Mouse (Mus musculus) neural tube, embryonic 14.5 days (tissue): Measurements from ENCODE around the gene Sh2d1b2. TPM values are rescaled to one million over a fixed set of nuclear protein-coding genes. Genes with fewer than 3 reads are reported as not detected.

Source experiments
- ATAC-seq: fragments of 200-750 bp; cut with Nextera tagmentation; 2 replicates; pipeline ENCODE4 v1.8.0; 2017; ENCODE audit warnings: low read depth, mild to moderate bottlenecking, moderate TSS enrichment, moderate library complexity
- H3K27ac ChIP-seq: fragments of 300-500 bp; sonication (generic); 2 replicates; pipeline ENCODE4 v1.5.1; 2014; ENCODE audit warnings: low read depth, mild to moderate bottlenecking, control low read depth, low read length, moderate library complexity, mixed read lengths
- H3K27me3 ChIP-seq: fragments of 300-500 bp; sonication (generic); 2 replicates; pipeline ENCODE4 v1.6.1; 2014; ENCODE audit warnings: low read length; ENCODE audit not compliant: control insufficient read depth, insufficient read depth
- H3K36me3 ChIP-seq: fragments of 300-500 bp; sonication (generic); 2 replicates; pipeline ENCODE4 v1.6.1; 2014; ENCODE audit warnings: low read length, mixed read lengths; ENCODE audit not compliant: control insufficient read depth, insufficient read depth
- H3K4me1 ChIP-seq: fragments of 300-500 bp; sonication (generic); 2 replicates; pipeline ENCODE4 v1.6.1; 2014; ENCODE audit warnings: low read length; ENCODE audit not compliant: control insufficient read depth, insufficient read depth
- H3K4me2 ChIP-seq: fragments of 300-500 bp; sonication (generic); 2 replicates; pipeline ENCODE4 v1.6.1; 2014; ENCODE audit warnings: mild to moderate bottlenecking, low read depth, low read length, control low read depth
- H3K4me3 ChIP-seq: fragments of 300-500 bp; sonication (generic); 2 replicates; pipeline ENCODE4 v1.5.1; 2014; ENCODE audit warnings: low read depth, low read length, control low read depth, mixed read lengths
- H3K9ac ChIP-seq: fragments of 300-500 bp; sonication (generic); replicated peaks from 2 replicates; pipeline ENCODE4 v1.6.1; 2014; ENCODE audit warnings: low read depth, mild to moderate bottlenecking, control low read depth, low read length, mixed read lengths
- H3K9me3 ChIP-seq: fragments of 300-500 bp; sonication (generic); 2 replicates; pipeline ENCODE4 v1.6.1; 2016; ENCODE audit warnings: low read length; ENCODE audit not compliant: control insufficient read depth
- WGBS: fragments of 180-500 bp; shearing (Covaris S2); extraction: QIAGEN DNeasy Blood & Tissue Kit; methylation state at CpG from one replicate; pipeline ENCODE4 v1.1.7; 2014; 5-methylcytosine and 5-hydroxymethylcytosine counted together
- polyA plus RNA-seq: library from polyadenylated mRNA; unstranded; fragments of >200 nt; fragmentation: Nextera tagmentation; extraction: Ambion mirVana; gene quantifications from 2 replicates; pipeline ENCODE4 v1.2.1, GENCODE M21; 2014

Sh2d1b2 gene
- polyA plus RNA-seq, 1 experiment from 2014 or later = not detected

DNA sequence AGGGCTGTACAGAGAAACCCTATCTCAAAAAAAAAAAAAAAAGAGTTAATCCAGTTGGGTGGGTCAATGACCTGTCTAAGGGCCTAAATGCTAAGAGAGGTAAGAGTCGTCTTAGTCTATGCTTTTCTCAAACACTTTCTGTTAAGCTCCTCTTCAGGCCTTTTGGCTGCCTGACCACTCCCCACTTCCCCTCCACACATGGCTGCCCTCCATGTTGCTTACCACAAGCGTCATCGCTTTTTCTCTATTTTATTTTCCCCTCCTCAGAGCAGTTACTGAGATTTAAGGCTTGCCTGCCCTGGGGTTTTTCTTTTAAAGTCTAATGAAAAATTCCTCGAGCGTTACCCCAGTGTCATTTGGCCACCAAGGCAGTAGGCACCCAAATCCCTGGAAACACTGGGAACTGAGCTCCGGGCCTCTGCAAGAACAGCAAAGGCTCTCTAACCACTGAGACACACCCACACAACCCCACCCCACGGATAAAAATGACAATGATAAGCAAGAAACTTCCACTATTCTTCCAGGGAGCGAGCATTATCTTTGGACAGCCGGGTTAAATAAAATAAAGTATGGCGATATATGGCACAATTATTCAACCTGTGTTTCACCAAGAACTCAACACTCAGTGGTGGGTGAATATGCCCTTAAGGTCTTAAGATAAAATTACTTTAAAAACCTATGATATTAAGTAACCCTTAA, 19.2 kb upstream of the Sh2d1b2 start:
- Histone ChIP-seq H3K36me3 (peaks cover 11% of the 10 kb centered on the region), H3K4me1 (peaks cover 4% of the 10 kb centered on the region; the same call in 1 of the 2 replicates), H3K27ac (no peak overlapping the region), H3K4me3 (no peak overlapping the region), H3K27me3 (no peaks in the 10 kb centered on the region), H3K9me3 (no peaks in the 10 kb centered on the region), H3K4me2 (no peak overlapping the region), H3K9ac (no peak overlapping the region)
- WGBS = 89% methylated on average over 10 of the region's 10 CpGs
- ATAC-seq = no peak

DNA sequence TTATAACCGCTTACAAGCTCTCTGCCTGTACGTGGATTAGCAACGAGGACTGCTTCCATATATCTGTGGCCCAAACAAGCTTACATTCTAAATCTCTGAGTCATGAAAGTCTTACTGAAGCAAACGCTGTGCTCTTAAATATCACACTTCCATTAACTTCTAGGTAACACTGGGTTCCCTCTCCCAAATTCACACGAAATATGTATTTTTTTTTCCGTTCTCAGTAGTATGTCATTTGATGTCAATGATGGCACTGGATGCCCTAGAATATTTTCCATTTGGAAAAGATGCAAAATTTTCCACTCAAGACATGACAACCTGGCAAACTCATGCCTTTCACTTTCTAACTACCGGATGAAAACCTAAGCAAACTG, 18.2 kb upstream of the Sh2d1b2 start:
- Histone ChIP-seq H3K27me3 (no peaks in the 10 kb centered on the region), H3K9me3 (no peaks in the 10 kb centered on the region), H3K36me3 (peaks cover 7% of the 10 kb centered on the region; the same call in 1 of the 2 replicates), H3K27ac (peak overlapping the region; percentile 78; the same call in 1 of the 2 replicates), H3K4me2 (peak overlapping the region; percentile 66), H3K4me3 (peak overlapping the region; percentile 88), H3K4me1 (peaks cover 4% of the 10 kb centered on the region; the same call in 1 of the 2 replicates), H3K9ac (peak overlapping the region; percentile 91)
- no peak for ATAC-seq
- 47% methylated on average over 7 of the region's 7 CpGs for WGBS

DNA sequence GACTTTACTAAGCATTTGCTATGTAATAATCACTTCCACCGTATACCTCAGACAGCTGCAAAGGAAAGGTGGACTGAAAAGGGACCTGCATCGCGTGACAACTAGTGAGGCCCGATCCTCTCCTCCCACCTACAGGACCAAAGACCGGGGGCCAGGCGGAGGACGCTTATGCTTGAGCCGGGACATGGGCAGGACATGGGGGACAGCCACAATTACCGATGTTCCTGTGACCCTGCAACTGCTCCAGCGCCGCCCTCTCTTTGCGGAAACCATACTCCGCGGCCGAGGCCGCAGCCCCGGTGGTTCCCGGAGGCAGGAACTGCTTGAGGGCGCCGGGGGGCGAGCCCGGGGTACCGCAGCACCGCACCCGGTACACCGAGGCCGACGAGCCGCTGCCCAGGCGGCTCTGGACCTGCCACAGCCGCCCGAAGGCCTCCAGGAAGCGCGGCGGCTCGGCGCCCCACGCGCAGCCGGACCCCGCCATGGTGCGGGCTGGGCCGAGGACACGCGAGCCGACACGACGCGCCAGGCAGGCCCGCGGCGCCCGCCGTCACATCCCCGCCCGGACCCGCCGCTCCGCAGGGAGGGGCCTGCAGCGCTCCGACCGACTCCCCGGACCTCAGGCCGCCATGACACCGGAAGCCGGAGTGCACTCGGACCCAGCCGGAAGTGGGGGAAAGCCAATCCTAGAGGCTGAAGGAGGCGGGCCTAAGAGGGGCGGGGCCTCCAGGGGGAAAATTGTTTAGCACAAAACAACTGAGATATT, 17.6 kb upstream of the Sh2d1b2 start, which contains the start of gene Uhmk1:
Gene Uhmk1 (minus strand): TSS at position 641 of the 766 bp plus-strand sequence.
- H3K4me1 ChIP-seq = peaks cover 4% of the 10 kb centered on the region; the same call in 1 of the 2 replicates
- peak within 1 kb of the TSS; percentile 66 for H3K4me2 ChIP-seq
- H3K27ac ChIP-seq = peak within 1 kb of the TSS; percentile 78
- H3K36me3 ChIP-seq = peaks cover 7% of the 10 kb centered on the region; the same call in 1 of the 2 replicates
- H3K4me3 ChIP-seq = peak within 1 kb of the TSS; percentile 88
- H3K27me3 ChIP-seq = no peaks in the 10 kb centered on the region
- H3K9me3 ChIP-seq = no peaks in the 10 kb centered on the region
- H3K9ac ChIP-seq = peak within 1 kb of the TSS; percentile 91
- under 1% methylated on average over 56 of the region's 70 CpGs for WGBS
- peak; percentile 99 for ATAC-seq

DNA sequence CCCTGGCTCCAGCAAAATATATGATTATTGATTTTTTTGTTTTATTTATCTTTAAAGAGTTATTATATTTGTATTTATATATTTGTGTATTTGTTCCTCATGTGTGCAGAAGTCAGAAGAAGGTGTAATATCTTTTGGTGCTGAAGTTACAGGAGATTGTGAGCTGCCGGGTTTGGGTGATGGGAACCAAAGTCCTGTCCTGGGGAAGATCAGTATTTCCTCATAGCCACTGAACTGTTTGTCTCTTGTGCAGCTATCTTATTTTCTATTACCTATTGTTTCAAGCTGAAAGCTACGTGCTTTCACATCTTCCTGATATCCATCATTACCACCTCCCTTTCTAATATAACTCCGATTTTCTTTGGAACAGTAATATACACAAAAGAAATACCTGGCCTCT, 17.0 kb upstream of the Sh2d1b2 start:
- Histone ChIP-seq H3K4me2 (peak overlapping the region; percentile 45), H3K36me3 (peaks cover 5% of the 10 kb centered on the region; the same call in 1 of the 2 replicates), H3K4me3 (peak overlapping the region; percentile 88), H3K27me3 (no peaks in the 10 kb centered on the region), H3K4me1 (peaks cover 4% of the 10 kb centered on the region; the same call in 1 of the 2 replicates), H3K9ac (no peak overlapping the region; the same call in 1 of the 2 replicates), H3K27ac (no peak overlapping the region), H3K9me3 (no peaks in the 10 kb centered on the region)
- 76% methylated on average over 3 of the region's 3 CpGs for WGBS
- peak; percentile 25; the same call in 1 of the 2 replicates for ATAC-seq

DNA sequence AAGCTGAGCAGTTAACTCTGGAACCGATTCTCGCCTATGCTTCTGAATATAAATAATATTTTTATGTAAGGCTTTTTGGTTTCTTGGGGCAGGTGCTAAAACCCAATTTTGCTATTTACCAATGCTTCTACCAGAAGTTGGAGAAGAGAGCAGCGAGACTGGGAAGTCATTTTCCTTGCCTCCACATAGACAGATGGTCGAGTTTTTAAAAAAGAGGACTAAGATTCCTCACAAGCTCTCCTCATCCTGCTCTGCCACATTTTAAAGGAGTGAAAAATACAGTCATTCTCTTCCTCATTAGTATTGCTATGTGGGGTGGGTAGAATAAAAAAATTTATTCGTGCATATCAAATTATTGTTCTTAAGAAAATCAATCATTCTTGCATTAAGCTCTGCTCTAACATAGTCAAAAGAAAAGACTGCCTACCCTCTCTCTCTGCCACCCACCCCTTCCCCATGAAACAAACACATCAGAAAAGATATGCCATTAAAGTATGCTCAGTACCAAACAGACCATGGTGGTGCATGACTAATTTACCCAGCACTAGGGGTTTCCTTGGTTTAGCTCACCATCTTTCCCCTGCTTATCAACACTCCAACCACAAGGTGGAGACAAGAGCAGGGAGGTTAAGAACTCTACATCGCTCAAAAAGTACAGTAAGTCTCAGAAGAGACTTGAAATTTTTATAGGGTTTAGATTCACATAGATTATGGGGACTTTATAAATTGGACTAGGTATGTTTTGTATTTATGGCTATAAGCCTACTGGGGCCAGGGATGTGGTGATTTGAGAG, 14.3 kb upstream of the Sh2d1b2 start:
- Histone ChIP-seq H3K9ac (no peak overlapping the region), H3K4me2 (no peak overlapping the region), H3K4me3 (no peak overlapping the region), H3K27ac (no peak overlapping the region), H3K27me3 (no peaks in the 10 kb centered on the region), H3K4me1 (peaks cover 4% of the 10 kb centered on the region; the same call in 1 of the 2 replicates), H3K36me3 (no peaks in the 10 kb centered on the region), H3K9me3 (no peaks in the 10 kb centered on the region)
- 86% methylated on average over 6 of the region's 6 CpGs for WGBS
- ATAC-seq = no peak

DNA sequence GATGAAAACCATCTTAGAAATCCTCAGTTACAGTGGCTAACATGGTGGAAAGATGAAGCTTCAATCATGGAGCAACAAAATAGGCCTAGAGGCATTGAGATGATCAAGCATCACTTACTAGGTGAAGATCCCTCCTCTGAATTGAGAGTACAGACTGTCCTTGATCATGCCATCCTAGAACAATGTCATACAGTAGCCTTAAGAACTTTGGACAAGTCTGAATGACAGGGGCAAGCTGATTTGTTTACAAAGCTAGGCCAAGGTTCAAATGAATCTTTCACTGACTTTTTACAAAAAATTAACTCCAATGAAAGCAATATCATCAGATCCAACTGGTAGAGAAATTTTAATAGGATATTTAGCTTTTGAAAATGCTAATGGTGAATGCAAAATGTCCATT, 12.2 kb upstream of the Sh2d1b2 start:
- no peak overlapping the region for H3K9ac ChIP-seq
- ATAC-seq = no peak

GRCm38 (mm10) chr1:170223276-170223675, 9.3 kb upstream of the Sh2d1b2 start:
- no peaks in the 10 kb centered on the region; the same call in 1 of the 2 replicates for H3K9me3 ChIP-seq
- no peak overlapping the region for H3K9ac ChIP-seq
- H3K36me3 ChIP-seq = no peaks in the 10 kb centered on the region
- no peaks in the 10 kb centered on the region for H3K4me1 ChIP-seq
- no peak for ATAC-seq
- 86% methylated on average over 2 of the region's 2 CpGs for WGBS
- H3K27ac ChIP-seq = no peak overlapping the region
- no peaks in the 10 kb centered on the region for H3K27me3 ChIP-seq
- no peak overlapping the region for H3K4me2 ChIP-seq
- no peak overlapping the region for H3K4me3 ChIP-seq

More for the DNA sequence above, 12.2 kb upstream of the Sh2d1b2 start:
- Histone ChIP-seq H3K4me1 (no peaks in the 10 kb centered on the region), H3K4me2 (no peak overlapping the region), H3K4me3 (no peak overlapping the region), H3K27ac (no peak overlapping the region), H3K9me3 (no peaks in the 10 kb centered on the region; the same call in 1 of the 2 replicates), H3K27me3 (no peaks in the 10 kb centered on the region), H3K36me3 (no peaks in the 10 kb centered on the region)

DNA sequence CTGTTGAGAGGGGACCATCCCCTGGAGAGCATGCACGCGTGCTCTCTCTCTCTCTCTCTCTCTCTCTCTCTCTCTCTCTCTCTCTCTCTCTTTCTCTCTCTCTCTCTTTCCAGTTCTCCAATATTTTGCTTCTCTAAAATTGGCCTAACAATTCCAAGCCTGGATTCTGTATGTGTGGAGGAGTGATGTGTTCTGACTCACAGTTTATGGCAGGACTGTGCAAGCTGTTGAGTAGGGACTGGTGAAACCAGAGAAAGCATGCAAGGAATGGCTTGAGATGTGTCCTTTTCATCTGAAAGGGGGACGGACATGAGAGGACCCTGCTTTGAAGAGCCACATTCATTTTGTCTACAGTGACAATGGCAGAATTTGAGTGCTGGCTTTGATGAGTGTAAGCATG, 12.5 kb downstream of the Sh2d1b2 start:
- no peak for ATAC-seq
- H3K27me3 ChIP-seq = no peaks in the 10 kb centered on the region
- H3K9me3 ChIP-seq = no peaks in the 10 kb centered on the region
- H3K4me3 ChIP-seq = no peak overlapping the region
- no peak overlapping the region for H3K9ac ChIP-seq
- no peaks in the 10 kb centered on the region for H3K4me1 ChIP-seq
- 94% methylated on average over 3 of the region's 3 CpGs for WGBS
- H3K4me2 ChIP-seq = no peak overlapping the region
- H3K27ac ChIP-seq = no peak overlapping the region
- no peaks in the 10 kb centered on the region for H3K36me3 ChIP-seq
